Mouse (Mus musculus): ENCODE measurements around the gene Dhrs3. TPM values are rescaled to one million over a fixed set of nuclear protein-coding genes. Genes with fewer than 3 reads are reported as not detected.
A peak's percentile ranks its signal among the peaks of the same experiment; 100 is the strongest.

Dhrs3 gene
- polyA plus RNA-seq, 1 experiment from 2014 or later: 93.0 TPM

GRCm38 (mm10) chr4:144910281-144910680 is 17.7 kb downstream of the Dhrs3 start:
- Histone ChIP-seq H3K36me3 (ENCODE audit: control insufficient read depth, insufficient read depth) (peaks cover 4% of the 10 kb centered on the region; the same call in 1 of the 2 replicates), H3K4me2 (replicated peaks; ENCODE audit: low read depth) (no peak overlapping the region), H3K4me3 (ENCODE audit: low read depth, low read length) (no peak overlapping the region), H3K27me3 (replicated peaks; ENCODE audit: control insufficient read depth, insufficient read depth, low read length) (no peaks in the 10 kb centered on the region), H3K9ac (ENCODE audit: low read depth, low read length) (no peak overlapping the region), H3K27ac (ENCODE audit: low read depth, low read length) (no peak overlapping the region), H3K9me3 (ENCODE audit: control insufficient read depth) (no peaks in the 10 kb centered on the region), H3K4me1 (replicated peaks; ENCODE audit: control insufficient read depth, insufficient read depth, low read length) (peaks cover 11% of the 10 kb centered on the region)
- WGBS: 78% methylated on average over 3 of the region's 3 CpGs
- TF ChIP-seq CTCF (IDR thresholded peaks at IDR 0.05; ENCODE audit: low read depth): no peak
- no peak for ATAC-seq

- H3K4me2 ChIP-seq (replicated peaks; ENCODE audit: low read depth): no peak overlapping the region
- H3K27me3 ChIP-seq (replicated peaks; ENCODE audit: control insufficient read depth, insufficient read depth, low read length): no peaks in the 10 kb centered on the region
- WGBS: 63% methylated on average over 6 of the region's 6 CpGs
- H3K4me3 ChIP-seq (ENCODE audit: low read depth, low read length): no peak overlapping the region
- peak; percentile 43 for ATAC-seq
- no peaks in the 10 kb centered on the region for H3K9me3 ChIP-seq (ENCODE audit: control insufficient read depth)
- no peak overlapping the region for H3K9ac ChIP-seq (ENCODE audit: low read depth, low read length)
- TF ChIP-seq CTCF (IDR thresholded peaks at IDR 0.05; ENCODE audit: low read depth): no peak
- no peak overlapping the region for H3K27ac ChIP-seq (ENCODE audit: low read depth, low read length)
- H3K4me1 ChIP-seq (replicated peaks; ENCODE audit: control insufficient read depth, insufficient read depth, low read length): no peaks in the 10 kb centered on the region
- peaks cover 14% of the 10 kb centered on the region; the same call in 1 of the 2 replicates for H3K36me3 ChIP-seq (ENCODE audit: control insufficient read depth, insufficient read depth)
Observed at GRCm38 (mm10) chr4:144913298-144914152, 20.9 kb downstream of the Dhrs3 start.

- Histone ChIP-seq H3K4me1 (replicated peaks; ENCODE audit: control insufficient read depth, insufficient read depth, low read length) (no peaks in the 10 kb centered on the region), H3K4me2 (replicated peaks; ENCODE audit: low read depth) (no peak overlapping the region), H3K9me3 (ENCODE audit: control insufficient read depth) (no peaks in the 10 kb centered on the region), H3K27me3 (replicated peaks; ENCODE audit: control insufficient read depth, insufficient read depth, low read length) (no peaks in the 10 kb centered on the region), H3K4me3 (ENCODE audit: low read depth, low read length) (no peak overlapping the region), H3K27ac (ENCODE audit: low read depth, low read length) (no peak overlapping the region), H3K36me3 (ENCODE audit: control insufficient read depth, insufficient read depth) (peaks cover 43% of the 10 kb centered on the region), H3K9ac (ENCODE audit: low read depth, low read length) (no peak overlapping the region)
- ATAC-seq: no peak
- 92% methylated on average over 6 of the region's 6 CpGs for WGBS
- TF ChIP-seq CTCF (IDR thresholded peaks at IDR 0.05; ENCODE audit: low read depth): no peak
Observed at GRCm38 (mm10) chr4:144916520-144916919, 23.9 kb downstream of the Dhrs3 start.

- ATAC-seq: no peak
- Histone ChIP-seq H3K4me2 (replicated peaks; ENCODE audit: low read depth) (no peak overlapping the region), H3K4me1 (replicated peaks; ENCODE audit: control insufficient read depth, insufficient read depth, low read length) (no peaks in the 10 kb centered on the region), H3K27me3 (replicated peaks; ENCODE audit: control insufficient read depth, insufficient read depth, low read length) (no peaks in the 10 kb centered on the region), H3K9ac (ENCODE audit: low read depth, low read length) (no peak overlapping the region), H3K4me3 (ENCODE audit: low read depth, low read length) (no peak overlapping the region), H3K27ac (ENCODE audit: low read depth, low read length) (no peak overlapping the region), H3K36me3 (ENCODE audit: control insufficient read depth, insufficient read depth) (peaks cover 45% of the 10 kb centered on the region), H3K9me3 (ENCODE audit: control insufficient read depth) (no peaks in the 10 kb centered on the region)
- peak; percentile 52 for TF ChIP-seq CTCF (IDR thresholded peaks at IDR 0.05; ENCODE audit: low read depth)
- WGBS: 73% methylated on average over 4 of the region's 4 CpGs
Observed at GRCm38 (mm10) chr4:144917101-144917500, 24.5 kb downstream of the Dhrs3 start.

GRCm38 (mm10) chr4:144918501-144918900 is 25.9 kb downstream of the Dhrs3 start:
- H3K9ac ChIP-seq (ENCODE audit: low read depth, low read length): no peak overlapping the region
- H3K9me3 ChIP-seq (ENCODE audit: control insufficient read depth): no peaks in the 10 kb centered on the region
- no peak for ATAC-seq
- no peaks in the 10 kb centered on the region for H3K4me1 ChIP-seq (replicated peaks; ENCODE audit: control insufficient read depth, insufficient read depth, low read length)
- no peaks in the 10 kb centered on the region for H3K27me3 ChIP-seq (replicated peaks; ENCODE audit: control insufficient read depth, insufficient read depth, low read length)
- TF ChIP-seq CTCF (IDR thresholded peaks at IDR 0.05; ENCODE audit: low read depth): no peak
- H3K4me3 ChIP-seq (ENCODE audit: low read depth, low read length): no peak overlapping the region
- H3K36me3 ChIP-seq (ENCODE audit: control insufficient read depth, insufficient read depth): peaks cover 54% of the 10 kb centered on the region
- 97% methylated on average over 10 of the region's 10 CpGs for WGBS
- no peak overlapping the region for H3K4me2 ChIP-seq (replicated peaks; ENCODE audit: low read depth)
- H3K27ac ChIP-seq (ENCODE audit: low read depth, low read length): no peak overlapping the region

- H3K4me2 ChIP-seq (replicated peaks; ENCODE audit: low read depth): no peak overlapping the region
- H3K27me3 ChIP-seq (replicated peaks; ENCODE audit: control insufficient read depth, insufficient read depth, low read length): no peaks in the 10 kb centered on the region
- 76% methylated on average over 5 of the region's 5 CpGs for WGBS
- no peak for ATAC-seq
- H3K27ac ChIP-seq (ENCODE audit: low read depth, low read length): no peak overlapping the region
- peaks cover 27% of the 10 kb centered on the region for H3K36me3 ChIP-seq (ENCODE audit: control insufficient read depth, insufficient read depth)
- H3K4me1 ChIP-seq (replicated peaks; ENCODE audit: control insufficient read depth, insufficient read depth, low read length): peaks cover 10% of the 10 kb centered on the region
- no peak overlapping the region for H3K9ac ChIP-seq (ENCODE audit: low read depth, low read length)
- no peak overlapping the region for H3K4me3 ChIP-seq (ENCODE audit: low read depth, low read length)
- TF ChIP-seq CTCF (IDR thresholded peaks at IDR 0.05; ENCODE audit: low read depth): peak; percentile 26; the same call in 1 of the 2 replicates
- H3K9me3 ChIP-seq (ENCODE audit: control insufficient read depth): no peaks in the 10 kb centered on the region
Observed at GRCm38 (mm10) chr4:144928693-144929436, 36.2 kb downstream of the Dhrs3 start.

Measured in intestine, postnatal 0 days (tissue).